Mouse (Mus musculus) embryo, embryonic 10.5 days (tissue): Measurements from ENCODE around the gene Stac.

Experiments
- DNase-seq: peaks from one replicate; pipeline ENCODE4 v3.0.0-alpha.2; 2015; ENCODE audit warnings: low spot score

Stac gene

DNA sequence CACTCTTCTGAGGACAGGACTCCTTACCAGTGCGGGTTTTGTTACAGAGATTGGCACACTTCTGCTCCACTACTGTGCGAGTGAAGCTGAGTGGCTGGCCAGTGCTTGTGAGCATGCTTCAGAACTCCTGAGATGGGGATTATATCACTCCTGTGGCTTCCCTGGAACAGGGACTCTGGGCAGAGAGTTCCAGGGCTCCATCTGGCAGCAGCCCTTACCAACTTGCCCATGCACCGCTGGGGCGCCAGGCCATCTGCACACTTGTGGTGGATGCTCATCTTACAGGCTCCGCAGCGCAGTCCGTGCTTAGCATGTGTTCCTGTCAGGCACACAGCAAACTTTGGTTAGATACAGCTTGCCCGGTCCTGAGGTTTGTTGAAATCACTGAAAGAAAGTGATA, 83.5 kb downstream of the Stac start:
- no peak for DNase-seq

DNA sequence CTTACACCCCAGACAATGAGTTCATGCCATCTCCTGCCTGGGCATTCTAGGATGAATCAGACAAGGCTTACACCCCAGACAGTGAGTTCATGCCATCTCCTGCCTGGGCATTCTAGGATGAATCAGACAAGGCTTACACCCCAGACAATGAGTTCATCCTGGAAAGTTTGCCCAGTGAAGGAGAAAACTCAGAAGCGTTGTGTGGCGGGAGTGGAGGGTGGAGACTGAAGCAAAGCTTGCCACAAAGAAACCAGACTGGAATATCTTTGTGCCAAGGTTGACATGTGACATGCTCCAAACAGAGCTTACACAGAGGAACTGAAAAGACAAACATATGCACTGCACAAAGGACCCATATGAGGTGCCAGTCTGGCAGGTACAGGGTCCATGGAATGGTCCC, 102.6 kb downstream of the Stac start:
- no peak for DNase-seq

DNA sequence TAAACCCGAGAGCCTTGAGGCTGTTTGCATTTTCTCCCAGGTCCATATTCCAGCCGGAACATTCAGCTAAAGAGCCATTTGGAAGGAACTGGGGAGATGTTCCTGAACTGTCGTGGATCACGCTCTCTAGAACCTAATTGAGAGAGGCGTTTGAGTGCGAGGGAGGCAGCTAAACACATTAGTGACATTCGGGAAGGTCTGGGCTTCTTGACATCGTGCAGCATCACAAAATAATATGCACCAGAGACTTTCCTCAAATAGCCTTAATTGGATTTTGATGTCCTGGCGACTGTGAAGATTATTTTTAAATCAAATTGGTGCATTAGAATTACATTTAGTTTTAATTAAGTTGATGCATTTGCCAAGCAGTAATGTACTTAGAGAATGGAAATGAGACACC, 111.4 kb downstream of the Stac start:
- DNase-seq = no peak

DNA sequence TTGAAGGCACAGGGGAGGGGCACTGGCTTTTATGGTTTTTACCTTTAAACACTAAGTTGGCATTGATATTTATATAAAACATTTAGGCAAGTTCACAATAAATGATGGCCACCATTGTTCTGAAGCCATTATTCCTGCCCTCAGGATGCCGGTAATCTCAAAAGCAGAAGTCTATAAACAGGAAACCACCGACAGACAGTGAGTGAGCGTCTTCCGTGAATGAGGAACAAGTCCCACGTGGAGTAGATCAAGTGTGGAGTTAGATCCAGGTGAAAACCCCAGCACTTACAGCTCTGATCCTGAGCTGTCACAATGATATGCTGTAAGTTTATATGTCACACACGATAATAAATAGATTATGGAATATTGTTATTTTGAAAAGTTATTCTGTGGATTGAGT, 112.7 kb downstream of the Stac start:
- no peak for DNase-seq

- DNase-seq = no peak
Observed at GRCm38 (mm10) chr9:111575889-111576288, 114.3 kb downstream of the Stac start.

- DNase-seq = no peak
Observed at GRCm38 (mm10) chr9:111573836-111574235, 116.3 kb downstream of the Stac start.

GRCm38 (mm10) chr9:111571619-111572018, 118.5 kb downstream of the Stac start:
- DNase-seq = peak; percentile 24

DNA sequence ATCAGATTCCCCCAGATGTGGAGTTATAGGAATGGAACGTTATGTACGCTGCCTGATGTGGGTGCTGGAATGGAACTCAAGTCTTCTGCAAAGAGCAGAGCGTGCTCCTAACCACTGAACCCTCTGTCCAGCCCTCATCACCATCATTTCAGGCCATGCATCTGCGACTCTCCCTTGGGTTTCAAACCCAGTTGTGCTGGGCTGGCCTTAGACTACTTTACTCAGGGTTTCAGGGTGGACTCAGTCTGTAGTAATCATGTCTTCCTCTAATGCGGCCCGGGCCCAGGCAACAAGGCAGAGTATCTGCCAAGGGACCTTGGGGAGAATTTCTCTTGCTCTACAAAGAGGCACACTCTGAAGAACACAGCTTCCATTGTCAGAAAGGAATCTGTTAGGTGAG, 126.0 kb downstream of the Stac start:
- DNase-seq = no peak

GRCm38 (mm10) chr9:111563226-111563625, 126.9 kb downstream of the Stac start:
- no peak for DNase-seq

DNA sequence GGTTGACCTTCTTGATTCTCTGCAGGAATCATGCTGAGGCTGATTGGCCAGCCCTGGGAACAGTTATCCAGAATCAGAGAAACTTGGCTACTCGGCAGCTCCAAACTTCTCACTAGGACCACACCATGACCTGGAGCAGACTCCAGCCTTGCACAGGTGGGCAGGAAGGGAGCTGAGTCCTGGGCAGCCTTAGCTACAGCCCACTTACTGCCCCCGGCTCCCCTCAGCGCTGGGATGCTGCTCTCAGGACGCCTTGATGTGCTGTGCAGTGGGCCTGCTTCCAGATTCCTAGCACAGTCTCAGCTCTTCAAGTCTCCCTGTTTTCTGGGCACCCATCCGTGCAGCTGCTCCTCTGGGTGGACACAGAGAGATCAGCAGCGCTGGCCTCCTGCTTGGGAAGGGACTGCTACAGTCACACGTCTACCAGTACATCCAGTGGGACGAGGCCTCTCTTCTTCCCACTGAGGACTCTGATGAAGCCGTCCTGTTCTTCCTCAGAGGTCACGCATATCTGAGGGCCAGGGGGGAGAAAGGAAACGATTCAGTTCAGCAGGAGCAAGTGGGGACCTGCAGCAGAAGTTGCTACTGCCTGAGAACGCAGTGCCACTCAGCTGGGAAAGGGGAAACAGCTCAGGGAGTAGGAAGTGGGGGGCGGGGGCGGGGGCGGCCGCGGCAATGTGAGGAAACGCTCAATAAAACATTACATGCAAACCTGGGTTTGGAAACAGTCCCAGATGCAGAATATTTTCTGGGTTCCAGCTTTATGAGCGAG, 127.7 kb downstream of the Stac start:
- no peak for DNase-seq

GRCm38 (mm10) chr9:111556699-111557098, 133.4 kb downstream of the Stac start:
- no peak for DNase-seq

- DNase-seq = peak; percentile 35
Observed at GRCm38 (mm10) chr9:111552865-111553264, 137.3 kb downstream of the Stac start.

GRCm38 (mm10) chr9:111551461-111552190, 138.5 kb downstream of the Stac start:
- DNase-seq = peak; percentile 64

- no peak for DNase-seq
Observed at GRCm38 (mm10) chr9:111550963-111551321, 139.2 kb downstream of the Stac start.

DNA sequence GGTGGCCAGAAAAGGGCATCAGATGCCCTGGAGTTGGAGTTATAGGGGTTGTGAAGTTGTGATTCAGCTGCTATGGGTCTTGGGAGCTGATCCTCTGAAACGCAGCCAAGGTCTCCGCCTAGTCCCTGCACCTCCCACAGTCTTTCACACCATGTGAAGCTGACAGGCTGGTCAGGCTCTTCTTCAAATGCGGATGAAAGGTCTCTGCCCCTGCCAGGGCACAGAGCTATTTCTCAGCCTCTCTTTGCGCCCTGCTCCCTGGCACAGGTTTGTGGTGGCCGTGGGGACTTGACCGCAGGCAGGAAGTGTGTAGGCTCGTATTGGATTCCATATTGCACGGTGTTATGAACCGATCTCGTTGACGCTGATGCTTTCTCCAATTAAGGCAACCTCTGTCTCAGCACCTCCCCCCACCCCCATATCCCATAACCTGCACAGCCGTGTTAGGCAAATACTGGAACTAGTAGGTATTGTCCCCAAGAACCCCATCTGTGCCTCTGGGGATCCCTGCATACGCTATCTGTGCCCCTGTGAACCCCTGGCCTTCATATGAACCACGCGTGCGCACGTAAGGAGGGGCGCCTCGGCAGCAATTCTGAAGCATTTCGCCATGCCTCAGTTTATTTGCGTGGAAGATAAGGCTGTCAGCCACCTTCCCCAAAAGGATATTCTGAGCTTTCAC, 139.7 kb downstream of the Stac start:
- DNase-seq = no peak

DNA sequence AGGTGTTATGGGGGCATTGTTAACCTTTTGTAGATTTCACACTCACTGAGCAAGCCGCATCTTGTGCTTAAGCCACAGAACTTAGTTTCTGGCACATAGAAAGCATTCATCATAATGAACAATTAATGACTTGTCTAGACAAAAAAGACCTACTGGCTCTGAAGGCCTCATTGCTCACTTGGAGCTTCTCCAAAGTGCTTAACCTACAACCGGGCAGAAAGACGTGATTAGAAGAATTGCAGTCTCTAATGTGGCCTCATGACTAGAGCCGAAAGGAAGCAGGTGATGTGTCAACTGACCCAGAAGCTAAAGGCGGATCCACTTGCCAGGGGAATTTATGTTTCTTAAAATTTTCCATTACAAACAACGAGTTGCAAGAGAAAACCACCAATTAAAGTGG, 147.5 kb downstream of the Stac start:
- DNase-seq = no peak

DNA sequence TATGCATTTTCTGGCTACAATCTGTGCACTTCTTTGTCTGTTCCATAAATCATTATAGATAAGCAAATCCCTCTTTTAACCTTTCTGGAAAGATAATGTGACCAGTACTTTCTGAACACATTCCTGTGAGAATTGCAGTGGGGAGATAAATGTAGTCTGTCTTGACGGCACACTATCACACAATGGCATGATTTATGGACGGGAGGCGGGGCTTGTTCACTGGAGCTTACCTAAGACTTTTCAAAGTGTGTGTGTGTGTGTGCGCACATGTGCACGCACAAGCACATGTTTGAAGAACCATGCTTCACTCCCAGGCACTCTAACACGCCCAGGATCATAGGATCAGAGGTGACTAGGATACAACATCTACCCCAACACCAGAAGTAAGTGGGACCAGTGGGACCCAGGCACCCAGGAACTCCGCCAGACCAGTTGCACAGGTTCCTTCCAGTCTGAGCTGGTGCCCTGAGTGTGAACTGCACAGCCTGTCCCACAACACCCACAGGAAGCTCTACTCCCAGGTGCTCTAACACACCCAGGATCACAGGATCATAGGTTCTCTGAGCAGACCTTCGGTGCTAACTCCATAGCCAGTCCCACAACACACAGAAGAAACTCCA, 154.6 kb downstream of the Stac start:
- DNase-seq = peak; percentile 52

DNA sequence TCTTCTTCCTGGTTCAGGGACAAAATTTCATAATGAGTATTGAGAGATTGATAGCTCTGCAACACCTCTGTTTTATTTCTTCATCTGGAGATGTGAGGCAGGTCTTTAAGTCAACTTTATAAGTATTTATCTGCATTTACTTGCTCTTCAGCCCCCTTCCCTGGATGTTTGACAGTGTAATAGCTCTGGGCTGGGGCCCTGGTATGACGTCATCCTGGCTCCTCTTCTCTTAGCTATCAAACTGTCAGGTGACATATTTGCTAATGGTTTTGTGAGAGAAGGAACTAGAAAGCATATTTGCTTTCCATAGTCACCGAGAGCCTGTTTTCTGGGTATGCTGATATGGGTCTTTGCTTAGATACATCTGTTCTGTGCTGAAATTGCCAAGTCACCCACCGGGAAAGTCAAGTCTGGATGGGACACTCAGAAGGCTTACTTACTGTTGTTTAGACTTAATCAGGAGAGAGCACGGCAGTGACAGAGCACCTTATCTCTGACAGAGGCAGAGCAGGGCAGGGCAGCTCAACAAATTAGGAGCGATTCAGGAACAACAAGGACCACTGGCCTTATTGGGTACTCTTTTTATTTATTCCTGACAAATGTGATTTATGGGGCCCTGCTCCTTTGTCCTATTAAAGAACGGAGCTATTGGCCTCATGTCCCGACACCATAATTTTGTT, 155.3 kb downstream of the Stac start:
- peak; percentile 37 for DNase-seq

DNA sequence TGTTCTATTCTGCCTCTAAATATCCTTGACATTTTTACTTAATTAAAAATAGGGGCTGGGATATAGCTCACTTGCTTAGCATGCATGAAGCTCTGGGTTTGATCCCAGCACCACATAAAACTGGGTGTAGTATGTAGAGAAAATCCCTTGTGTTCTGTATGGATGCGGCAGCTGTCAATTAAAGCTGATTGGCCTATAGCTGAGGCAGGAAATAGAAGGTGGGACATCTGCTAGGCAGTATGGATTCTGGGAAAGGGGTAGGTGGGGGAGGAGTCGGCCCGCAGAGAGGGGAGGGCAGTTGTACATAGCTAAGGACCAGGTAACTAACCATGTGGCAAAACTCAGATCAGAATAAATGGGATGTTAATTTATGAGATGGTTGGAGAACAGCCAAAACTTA, 166.3 kb downstream of the Stac start:
- no peak for DNase-seq

DNA sequence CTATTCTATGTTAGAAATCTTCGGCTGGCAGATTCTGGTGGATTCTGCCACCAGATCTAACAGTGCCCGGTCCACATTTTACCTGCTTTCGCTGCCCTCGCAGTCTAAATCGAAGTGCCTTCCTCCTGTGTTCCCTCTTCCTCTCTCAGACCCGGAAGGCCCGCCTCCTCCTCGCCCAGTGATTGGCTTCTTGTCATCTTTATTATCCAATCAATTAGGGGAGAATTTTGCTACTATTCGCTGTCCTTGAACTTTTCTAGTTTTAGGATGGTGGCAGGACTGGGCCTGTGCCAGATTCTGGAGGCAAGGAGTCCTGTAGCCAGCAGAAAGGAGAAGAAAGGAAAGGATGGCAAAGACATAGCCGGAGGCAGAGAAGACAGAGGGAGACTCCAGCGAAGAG, 167.0 kb downstream of the Stac start:
- DNase-seq = no peak

GRCm38 (mm10) chr9:111522226-111522625, 167.9 kb downstream of the Stac start:
- DNase-seq = no peak

- no peak for DNase-seq
Observed at GRCm38 (mm10) chr9:111515536-111515935, 174.6 kb downstream of the Stac start.
